Mouse (Mus musculus) liver, embryonic 14.5 days (tissue): ENCODE data around the gene Cacna1g.

ENCODE experiments used
- CTCF ChIP-seq: IDR thresholded peaks from 2 replicates; pipeline ENCODE4 v1.5.1; 2016; ENCODE audit warnings: antibody characterized with exemption, low read depth, control low read depth
- EP300 ChIP-seq: IDR thresholded peaks from 2 replicates; pipeline ENCODE4 v1.6.1; 2016; ENCODE audit warnings: antibody characterized with exemption, low read depth

DNA sequence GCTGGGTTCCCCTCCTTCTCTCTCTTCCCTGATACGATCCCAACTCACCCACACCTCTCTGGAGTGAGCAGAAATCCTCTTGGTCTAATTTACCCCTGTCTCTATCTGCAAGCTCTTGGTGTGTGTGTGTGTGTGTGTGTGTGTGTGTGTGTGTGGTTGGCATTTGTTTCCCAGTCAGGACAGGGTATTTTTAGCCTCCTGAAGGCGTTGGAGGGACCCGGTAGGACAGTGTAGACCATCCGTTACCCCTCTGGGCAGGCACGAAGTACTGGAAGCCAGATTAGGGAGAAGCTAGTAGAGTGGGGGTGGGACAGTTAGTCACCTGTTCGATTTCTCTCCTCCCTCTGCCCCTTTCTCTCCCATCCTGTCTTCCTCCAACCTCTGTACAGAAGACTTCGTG lies 79.9 kb downstream of the Cacna1g start:
- TF ChIP-seq CTCF (no peak), EP300 (no peak)
